Mouse (Mus musculus): ENCODE data around the gene Angptl2.

GRCm38 (mm10) chr2:33232782-33233570 is 17.1 kb downstream of the Angptl2 start:
- TF ChIP-seq HCFC1 (IDR thresholded peaks at IDR 0.05; ENCODE audit: low read depth, low read length) (no peak), CTCF (conservative IDR thresholded peaks at IDR 0.05 in 1 of 2, IDR thresholded peaks at IDR 0.05 in 1 of 2; ENCODE audit: low read depth in 2 of 2, low read length in 2 of 2) (no peak), ZC3H11A (IDR thresholded peaks at IDR 0.05; ENCODE audit: low read depth, low read length) (no peak), POLR2AphosphoS2 (IDR thresholded peaks at IDR 0.05; ENCODE audit: low read depth, low read length) (no peak)
